Mouse (Mus musculus) G1E (cell line): ENCODE measurements around the gene Mef2d. TPM values are rescaled to one million over a fixed set of nuclear protein-coding genes. Genes with fewer than 3 reads are reported as not detected.

Experiments used
- ATAC-seq: 2 replicates; pipeline ENCODE4 v1.8.0; 2016; ENCODE audit warnings: mild to moderate bottlenecking; ENCODE audit not compliant: insufficient number of reproducible peaks, poor library complexity, low FRiP score, severe bottlenecking; ENCODE audit errors: extremely low read depth
- DNase-seq: peaks from one replicate; pipeline ENCODE4 v3.0.0; 2012; ENCODE audit warnings: low spot score
- H3K27me3 ChIP-seq: 2 replicates; pipeline ENCODE4 v1.6.1; 2012; ENCODE audit warnings: mild to moderate bottlenecking, low read length, inconsistent platforms; ENCODE audit not compliant: insufficient read depth
- H3K36me3 ChIP-seq: replicated peaks from 2 replicates; pipeline ENCODE3; 2012; ENCODE audit warnings: mild to moderate bottlenecking, inconsistent platforms
- H3K4me1 ChIP-seq: 2 replicates; pipeline ENCODE4 v1.6.1; 2012; ENCODE audit warnings: low read depth, low read length, inconsistent platforms, mixed read lengths; ENCODE audit not compliant: insufficient read depth
- H3K4me3 ChIP-seq: 2 replicates; pipeline ENCODE4 v1.5.1; 2012; ENCODE audit warnings: low read depth, mild to moderate bottlenecking, inconsistent platforms, low read length, moderate library complexity, mixed read lengths
- H3K9me3 ChIP-seq: replicated peaks from 2 replicates; pipeline ENCODE4 v1.6.1; 2012; ENCODE audit warnings: inconsistent platforms
- CTCF ChIP-seq: IDR thresholded peaks from 2 replicates; pipeline ENCODE4 v1.5.1; 2012; ENCODE audit warnings: low read depth, low read length, inconsistent platforms, mixed read lengths
- GATA1 ChIP-seq: IDR thresholded peaks from 2 replicates; pipeline ENCODE4 v1.6.1; 2012; ENCODE audit warnings: borderline replicate concordance, low read length, inconsistent platforms, mixed read lengths
- GATA2 ChIP-seq: IDR thresholded peaks from 2 replicates; pipeline ENCODE4 v1.6.1; 2012; ENCODE audit warnings: low read depth, low read length, inconsistent platforms, borderline replicate concordance
- POLR2AphosphoS5 ChIP-seq: IDR thresholded peaks from 2 replicates; pipeline ENCODE4 v1.6.1; 2012; ENCODE audit warnings: low read depth, low read length, inconsistent platforms; ENCODE audit not compliant: insufficient replicate concordance
- TAL1 ChIP-seq: conservative IDR thresholded peaks from 2 replicates; pipeline ENCODE4 v1.6.1; 2012; ENCODE audit warnings: low read depth, low read length, inconsistent platforms, mixed read lengths
- polyA plus RNA-seq: library from polyadenylated mRNA; stranded (reverse); fragments of >175 nt; gene quantifications from 2 replicates; pipeline ENCODE4 v1.2.3, GENCODE M21; 2012
- total RNA-seq, 2 experiments: library from RNA; stranded (forward) in 1 of 2; stranded (reverse) in 1 of 2; fragments of 200-1000 nt in 1 of 2; fragments of >200 nt in 1 of 2; fragmentation: Nextera tagmentation in 1 of 2; gene quantifications; 2 replicates each; pipeline ENCODE4 v1.2.3; 2014 to 2017

The Mef2d gene
- total and polyA plus RNA-seq, 3 experiments = 15.4 to 133 (median 125) TPM

DNA sequence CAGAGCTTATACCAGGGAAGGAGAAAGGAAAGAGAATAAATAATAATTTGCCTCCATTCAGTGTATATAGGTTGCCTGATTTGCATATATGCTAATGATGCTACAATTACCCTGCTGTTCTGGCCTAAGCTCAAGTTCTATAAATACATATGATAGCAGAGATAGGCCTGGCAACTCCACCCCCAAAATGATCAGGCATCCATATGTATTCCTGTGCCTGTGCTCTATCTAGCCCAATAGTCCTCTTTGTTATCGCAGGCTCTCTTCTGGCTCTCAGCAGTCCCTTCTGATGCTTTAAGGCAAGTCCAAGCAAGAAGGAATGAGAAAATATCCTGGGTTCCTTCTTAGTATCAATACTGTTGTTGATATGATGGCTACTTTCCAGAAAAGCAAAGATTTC is 62.6 kb downstream of the Mef2d start:
- no peak for DNase-seq
- no peaks in the 10 kb centered on the region for H3K9me3 ChIP-seq

DNA sequence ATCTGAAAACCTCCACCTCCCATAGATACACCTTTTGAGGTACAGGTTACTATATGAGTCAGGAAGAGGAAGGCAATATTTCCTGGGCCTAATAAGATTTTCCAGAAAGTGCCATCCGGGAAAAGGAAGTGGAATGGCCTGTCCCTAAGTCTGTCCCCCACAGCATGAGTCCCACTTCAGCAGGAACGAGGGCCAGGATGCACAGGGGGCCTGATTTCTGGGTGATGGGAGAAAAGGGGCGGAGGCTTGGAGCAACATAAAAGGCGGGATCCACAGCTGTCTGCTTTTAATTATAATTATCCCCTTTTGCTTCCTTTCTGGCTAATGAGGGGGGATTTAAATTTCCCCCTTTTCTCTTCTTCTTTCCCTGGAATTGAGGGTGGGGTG is 63.0 kb downstream of the Mef2d start:
- ATAC-seq (no peak), DNase-seq (no peak)
- Histone ChIP-seq H3K9me3 (no peaks in the 10 kb centered on the region), H3K27me3 (peaks cover 64% of the 10 kb centered on the region), H3K4me3 (no peak overlapping the region), H3K36me3 (no peaks in the 10 kb centered on the region), H3K4me1 (no peaks in the 10 kb centered on the region)
- TF ChIP-seq GATA1 (no peak), CTCF (no peak), POLR2AphosphoS5 (no peak), TAL1 (no peak)

More for the DNA sequence above, 62.6 kb downstream of the Mef2d start:
- TF ChIP-seq POLR2AphosphoS5 (no peak), GATA2 (no peak), CTCF (no peak), TAL1 (no peak), GATA1 (no peak)
- H3K4me1 ChIP-seq = no peaks in the 10 kb centered on the region
- H3K27me3 ChIP-seq = peaks cover 62% of the 10 kb centered on the region
- ATAC-seq = no peak
- H3K4me3 ChIP-seq = no peak overlapping the region
- H3K36me3 ChIP-seq = no peaks in the 10 kb centered on the region

DNA sequence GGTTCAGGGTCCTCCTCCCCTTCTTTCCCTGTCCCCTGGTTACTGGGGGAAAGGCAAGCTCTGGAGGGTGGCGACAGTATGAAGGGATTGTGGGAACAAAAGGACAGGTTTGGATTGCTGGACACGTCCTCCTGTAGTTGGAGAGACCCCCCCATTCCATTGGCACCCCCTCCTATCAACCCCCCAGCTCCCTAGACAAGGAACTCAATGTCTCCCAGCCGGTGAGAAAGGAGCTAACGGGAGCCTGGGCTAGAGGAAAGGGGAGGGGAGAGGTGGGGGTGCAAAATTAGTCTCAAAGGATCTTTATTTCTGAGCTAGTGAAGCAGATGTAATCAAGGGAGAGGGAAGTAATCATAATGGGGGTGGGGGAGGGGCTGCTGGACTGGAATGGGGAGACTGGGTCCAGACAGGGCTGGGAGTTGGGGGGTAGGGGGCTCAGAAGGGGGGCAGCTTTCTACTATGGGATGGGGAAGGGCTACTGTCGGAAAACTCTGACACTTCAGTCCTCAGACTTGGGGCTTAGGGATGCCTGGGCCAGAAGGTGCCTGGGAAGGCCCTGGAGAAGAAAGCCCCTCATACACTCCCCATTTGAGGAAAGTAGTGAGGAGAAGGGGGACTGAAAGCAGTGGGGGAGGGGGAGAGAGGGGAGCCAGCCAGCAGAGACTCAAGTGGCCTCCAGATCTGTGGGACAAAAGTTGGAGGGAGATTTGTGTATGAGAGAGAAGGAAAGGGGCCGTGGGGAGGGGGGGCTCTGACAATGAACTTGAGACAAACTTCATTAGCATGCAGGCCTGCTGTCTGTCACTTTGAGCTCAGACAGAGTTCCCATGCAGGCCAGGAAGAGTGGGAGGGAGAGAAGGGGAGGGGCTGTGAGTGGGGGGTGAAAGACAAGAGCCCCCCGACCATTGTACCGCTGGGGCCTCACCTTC is 63.7 kb downstream of the Mef2d start:
- peaks cover 61% of the 10 kb centered on the region for H3K27me3 ChIP-seq
- H3K36me3 ChIP-seq = no peaks in the 10 kb centered on the region
- no peaks in the 10 kb centered on the region for H3K4me1 ChIP-seq
- ATAC-seq (no peak), DNase-seq (no peak)
- H3K9me3 ChIP-seq = no peaks in the 10 kb centered on the region
- H3K4me3 ChIP-seq = no peak overlapping the region
- TF ChIP-seq CTCF (no peak), GATA2 (no peak), TAL1 (no peak), POLR2AphosphoS5 (no peak), GATA1 (no peak)

DNA sequence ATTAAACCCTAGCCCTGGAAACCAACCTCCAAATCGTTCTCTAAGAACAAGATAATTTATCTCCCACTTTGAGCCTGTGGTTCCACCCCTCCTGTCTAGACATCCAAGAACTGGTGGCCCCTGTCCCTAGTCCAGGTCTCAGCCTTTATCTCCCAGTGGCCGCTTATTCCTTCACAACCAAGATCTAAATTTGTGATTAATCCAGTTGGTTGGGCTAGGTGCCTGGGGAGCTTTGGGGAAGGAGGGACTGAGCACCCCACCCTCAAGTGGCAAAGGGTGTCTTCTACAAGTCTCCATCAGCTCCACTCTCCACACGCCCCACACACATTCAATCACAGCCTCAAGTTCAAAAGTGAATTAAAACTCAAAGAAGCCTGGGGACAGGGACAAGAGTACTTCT is 64.3 kb downstream of the Mef2d start:
- no peaks in the 10 kb centered on the region for H3K36me3 ChIP-seq
- H3K9me3 ChIP-seq = no peaks in the 10 kb centered on the region
- DNase-seq (no peak), ATAC-seq (no peak)
- peaks cover 57% of the 10 kb centered on the region for H3K27me3 ChIP-seq
- no peak for TF ChIP-seq CTCF
- no peak for TF ChIP-seq TAL1
- no peak for TF ChIP-seq GATA1
- TF ChIP-seq POLR2AphosphoS5 = no peak
- TF ChIP-seq GATA2 = no peak
- H3K4me3 ChIP-seq = no peak overlapping the region
- H3K4me1 ChIP-seq = no peaks in the 10 kb centered on the region

DNA sequence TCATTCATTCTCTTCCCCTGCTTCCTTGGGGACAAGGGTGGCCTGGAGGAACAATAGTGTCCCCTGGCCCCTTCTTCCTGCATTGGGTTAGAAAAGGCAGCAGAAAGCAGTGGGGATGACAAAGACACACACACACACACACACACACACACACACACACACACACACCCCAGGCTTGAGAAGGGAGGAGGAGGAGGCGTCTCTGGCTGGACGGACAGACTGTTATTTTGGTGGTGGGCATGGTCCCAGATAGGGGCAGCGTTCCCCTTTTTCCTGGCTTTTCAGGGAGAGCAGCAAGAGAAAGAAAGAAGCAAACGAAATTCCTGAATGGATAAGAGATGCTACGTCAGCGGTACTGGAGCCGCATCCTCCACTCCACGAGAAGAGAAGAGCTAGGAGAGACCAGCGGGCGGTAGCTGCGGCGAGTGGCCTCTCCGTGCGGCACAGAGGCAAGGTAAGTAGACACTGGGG is 64.8 kb downstream of the Mef2d start:
- no peak overlapping the region for H3K4me3 ChIP-seq
- ATAC-seq = no peak
- no peak for TF ChIP-seq CTCF
- no peak for TF ChIP-seq TAL1
- no peak for TF ChIP-seq GATA1
- no peak for TF ChIP-seq POLR2AphosphoS5
- no peak for TF ChIP-seq GATA2
- peaks cover 53% of the 10 kb centered on the region for H3K27me3 ChIP-seq
- no peaks in the 10 kb centered on the region for H3K36me3 ChIP-seq
- H3K4me1 ChIP-seq = no peaks in the 10 kb centered on the region
- no peaks in the 10 kb centered on the region for H3K9me3 ChIP-seq
- no peak for DNase-seq

DNA sequence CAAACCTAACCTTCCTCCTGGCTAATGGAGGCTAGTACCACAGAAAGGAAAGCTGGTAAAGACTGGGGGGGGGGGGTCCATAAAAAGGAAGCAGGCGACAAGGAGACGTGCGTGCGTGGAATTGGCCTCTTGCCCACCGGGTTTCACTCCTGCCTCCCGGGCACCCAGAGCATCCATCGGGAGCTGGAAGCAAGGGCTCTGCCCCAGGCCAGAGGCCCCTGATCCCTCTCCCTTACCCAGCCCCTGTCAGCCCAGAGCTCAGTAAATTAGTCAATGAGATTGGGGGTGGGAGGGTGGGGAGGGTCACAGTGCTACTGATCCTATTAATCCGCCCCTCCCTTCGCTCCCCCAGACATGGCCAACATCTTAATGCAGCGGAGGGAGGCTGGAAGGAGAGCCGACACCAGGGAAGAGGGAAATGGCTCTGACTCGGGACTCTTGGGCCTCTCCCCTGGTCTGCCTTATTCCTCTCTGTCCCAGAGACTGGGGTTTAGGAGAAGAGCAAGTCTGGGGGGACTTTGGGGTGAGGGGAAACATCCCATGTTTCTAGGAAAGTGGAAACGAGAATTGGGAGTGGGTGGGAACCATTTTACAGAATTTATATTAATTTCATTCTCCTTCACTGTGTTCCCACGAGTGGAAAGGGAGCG is 65.4 kb downstream of the Mef2d start:
- no peaks in the 10 kb centered on the region; the same call in 1 of the 2 replicates for H3K4me1 ChIP-seq
- no peaks in the 10 kb centered on the region for H3K36me3 ChIP-seq
- H3K4me3 ChIP-seq = no peak overlapping the region
- DNase-seq (no peak), ATAC-seq (no peak)
- H3K27me3 ChIP-seq = peaks cover 51% of the 10 kb centered on the region
- H3K9me3 ChIP-seq = no peaks in the 10 kb centered on the region
- TF ChIP-seq TAL1 (no peak), GATA1 (no peak), GATA2 (no peak), POLR2AphosphoS5 (no peak), CTCF (no peak)
